8 mouse cellular contexts compared by ENCODE assay signal in the genomic region with DNA sequence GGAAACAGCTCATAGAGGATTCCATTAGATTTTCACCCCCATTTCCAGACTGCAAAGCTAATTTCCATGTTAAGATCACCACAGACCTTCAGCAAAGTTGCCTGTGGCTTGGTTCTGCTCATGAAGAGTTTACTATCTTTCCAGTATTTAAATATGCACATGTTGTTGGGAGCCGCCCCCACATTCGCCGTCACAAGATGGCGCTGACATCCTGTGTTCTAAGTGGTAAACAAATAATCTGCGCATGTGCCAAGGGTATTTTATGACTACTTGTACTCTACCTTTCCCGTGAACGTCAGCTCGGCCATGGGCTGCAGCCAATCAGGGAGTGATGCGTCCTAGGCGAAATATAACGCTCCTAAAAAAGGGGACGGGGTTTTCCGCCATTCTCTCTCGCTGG.
DNase-seq lines count a peak whose midpoint lies in the region; TF ChIP-seq lines count a peak whose summit lies in the region.
"Not testable (repeated sequence)": the region's sequence is repeated elsewhere in the genome, so short reads cannot be mapped to it uniquely, and the experiment has no call there.

No protein-coding gene starts in this region.

- not testable (repeated sequence) for TF ChIP-seq CTCF in lung, adult 2 months (IDR thresholded peaks at IDR 0.05; ENCODE audit: insufficient read depth, low read length)

- not testable (repeated sequence) for H3K36me3 ChIP-seq in forebrain, embryonic 10.5 days (replicated peaks); heart, embryonic 10.5 days

- DNase-seq in brain, adult 2 months (ENCODE audit: low read depth, low spot score): peak; percentile 45
- peak; percentile 21 for DNase-seq in forebrain, embryonic 10.5 days (ENCODE audit: extremely low spot score, low spot score)
- not testable (repeated sequence) for DNase-seq in heart, embryonic 10.5 days (ENCODE audit: low spot score)
- DNase-seq in kidney, adult 11 months: peak; percentile 60
- DNase-seq in left cerebral cortex, adult 11 months (ENCODE audit: low spot score): peak; percentile 27
- DNase-seq in lung, adult 2 months: peak; percentile 5
- peak; percentile 17 for DNase-seq in neural tube, embryonic 10.5 days (ENCODE audit: extremely low spot score, low spot score)
- DNase-seq in yolk sac, embryonic 10.5 days (ENCODE audit: low spot score): peak; percentile 10

- not testable (repeated sequence) for H3K27ac ChIP-seq in forebrain, embryonic 10.5 days; heart, embryonic 10.5 days

- H3K4me3 ChIP-seq in forebrain, embryonic 10.5 days; lung, adult 2 months (replicated peaks; ENCODE audit: extremely low read depth, low read depth, low read length): not testable (repeated sequence)
- H3K4me3 ChIP-seq in heart, embryonic 10.5 days: peak overlapping the region; percentile 13; the same call in 1 of the 2 replicates

- WGBS in forebrain, embryonic 10.5 days: 26% methylated on average over 6 of the region's 14 CpGs
- WGBS in heart, embryonic 10.5 days: 27% methylated on average over 5 of the region's 14 CpGs
- 23% methylated on average over 6 of the region's 14 CpGs for WGBS in lung, adult 2 months

- H3K27me3 ChIP-seq in forebrain, embryonic 10.5 days (ENCODE audit: poor library complexity, severe bottlenecking); heart, embryonic 10.5 days (ENCODE audit: insufficient read depth, poor library complexity, severe bottlenecking): not testable (repeated sequence)

- TF ChIP-seq POLR2A in lung, adult 2 months (IDR thresholded peaks at IDR 0.05; ENCODE audit: borderline replicate concordance, extremely low read depth, low read depth, low read length): not testable (repeated sequence)

- H3K4me1 ChIP-seq in forebrain, embryonic 10.5 days; heart, embryonic 10.5 days; lung, adult 2 months (ENCODE audit: control insufficient read depth, insufficient read depth, low read length): not testable (repeated sequence)

- H3K9me3 ChIP-seq in forebrain, embryonic 10.5 days; heart, embryonic 10.5 days: not testable (repeated sequence)
